Mouse (Mus musculus) cerebellum, adult (tissue): ENCODE measurements around the gene Cnr2.

Experiments used
- ATAC-seq: cut with Nextera tagmentation; 2 replicates; pipeline ENCODE4 v1.9.2; 2017; ENCODE audit warnings: mild to moderate bottlenecking, moderate library complexity, mixed read lengths; ENCODE audit not compliant: insufficient number of reproducible peaks, low FRiP score, low TSS enrichment

Gene Cnr2

GRCm38 (mm10) chr4:135902606-135903242 lies 7.5 kb downstream of the Cnr2 start:
- no peak for ATAC-seq

GRCm38 (mm10) chr4:135904810-135905209 lies 9.6 kb downstream of the Cnr2 start:
- no peak for ATAC-seq

- ATAC-seq, result no peak
Observed at GRCm38 (mm10) chr4:135906633-135907032, 11.4 kb downstream of the Cnr2 start.

GRCm38 (mm10) chr4:135909326-135910066 lies 14.3 kb downstream of the Cnr2 start:
- ATAC-seq, result no peak

- no peak for ATAC-seq
Observed at GRCm38 (mm10) chr4:135911531-135911930, 16.3 kb downstream of the Cnr2 start.

- ATAC-seq, result no peak
Observed at GRCm38 (mm10) chr4:135912164-135912563, 17.0 kb downstream of the Cnr2 start.

GRCm38 (mm10) chr4:135912835-135913234 lies 17.6 kb downstream of the Cnr2 start:
- no peak for ATAC-seq

GRCm38 (mm10) chr4:135913433-135913832 lies 18.2 kb downstream of the Cnr2 start:
- no peak for ATAC-seq

- ATAC-seq, result no peak
Observed at GRCm38 (mm10) chr4:135918635-135919279, 23.6 kb downstream of the Cnr2 start.

- no peak for ATAC-seq
Observed at GRCm38 (mm10) chr4:135919280-135919639, 24.1 kb downstream of the Cnr2 start.

GRCm38 (mm10) chr4:135920304-135921241 lies 25.4 kb downstream of the Cnr2 start, which contains the start of gene Fuca1:
Gene Fuca1, plus strand, starts transcription at chr4:135920735.
- ATAC-seq, result peak; percentile 92

- no peak for ATAC-seq
Observed at GRCm38 (mm10) chr4:135921257-135922120, 26.3 kb downstream of the Cnr2 start.

GRCm38 (mm10) chr4:135922190-135922589 lies 27.0 kb downstream of the Cnr2 start:
- no peak for ATAC-seq

- no peak for ATAC-seq
Observed at GRCm38 (mm10) chr4:135924418-135924817, 29.2 kb downstream of the Cnr2 start.

- ATAC-seq, result no peak
Observed at GRCm38 (mm10) chr4:135925341-135925740, 30.1 kb downstream of the Cnr2 start.

- ATAC-seq, result no peak
Observed at GRCm38 (mm10) chr4:135926195-135926808, 31.1 kb downstream of the Cnr2 start.

GRCm38 (mm10) chr4:135926861-135927260 lies 31.7 kb downstream of the Cnr2 start:
- ATAC-seq, result no peak

- no peak for ATAC-seq
Observed at GRCm38 (mm10) chr4:135928376-135928775, 33.2 kb downstream of the Cnr2 start.

GRCm38 (mm10) chr4:135929405-135929804 lies 34.2 kb downstream of the Cnr2 start:
- no peak for ATAC-seq
